Mouse (Mus musculus) cerebellum, adult 2 months (tissue): ENCODE data around the gene Gpr156.

Experiments used
- CTCF ChIP-seq: fragments of 200-500 bp; IDR thresholded peaks from 2 replicates; pipeline ENCODE4 v1.5.1; 2011; ENCODE audit warnings: low read depth, mild to moderate bottlenecking, control low read depth, low read length, moderate library complexity, borderline replicate concordance; ENCODE audit not compliant: insufficient read depth
- POLR2A ChIP-seq: fragments of 200-500 bp; IDR thresholded peaks from 2 replicates; pipeline ENCODE4 v1.6.1; 2011; ENCODE audit warnings: low read length, control low read depth, borderline replicate concordance; ENCODE audit not compliant: insufficient read depth

- TF ChIP-seq CTCF, result no peak
- TF ChIP-seq POLR2A, result no peak
Measured at GRCm38 (mm10) chr16:38004486-38005020, 88.3 kb downstream of the Gpr156 start.
